Mouse (Mus musculus) retina, postnatal 1 day (tissue): Measurements from ENCODE around the gene Slc32a1.

Source experiments
- DNase-seq: peaks from one replicate; pipeline ENCODE4 v3.0.0-alpha.2; 2012

Slc32a1 gene

DNA sequence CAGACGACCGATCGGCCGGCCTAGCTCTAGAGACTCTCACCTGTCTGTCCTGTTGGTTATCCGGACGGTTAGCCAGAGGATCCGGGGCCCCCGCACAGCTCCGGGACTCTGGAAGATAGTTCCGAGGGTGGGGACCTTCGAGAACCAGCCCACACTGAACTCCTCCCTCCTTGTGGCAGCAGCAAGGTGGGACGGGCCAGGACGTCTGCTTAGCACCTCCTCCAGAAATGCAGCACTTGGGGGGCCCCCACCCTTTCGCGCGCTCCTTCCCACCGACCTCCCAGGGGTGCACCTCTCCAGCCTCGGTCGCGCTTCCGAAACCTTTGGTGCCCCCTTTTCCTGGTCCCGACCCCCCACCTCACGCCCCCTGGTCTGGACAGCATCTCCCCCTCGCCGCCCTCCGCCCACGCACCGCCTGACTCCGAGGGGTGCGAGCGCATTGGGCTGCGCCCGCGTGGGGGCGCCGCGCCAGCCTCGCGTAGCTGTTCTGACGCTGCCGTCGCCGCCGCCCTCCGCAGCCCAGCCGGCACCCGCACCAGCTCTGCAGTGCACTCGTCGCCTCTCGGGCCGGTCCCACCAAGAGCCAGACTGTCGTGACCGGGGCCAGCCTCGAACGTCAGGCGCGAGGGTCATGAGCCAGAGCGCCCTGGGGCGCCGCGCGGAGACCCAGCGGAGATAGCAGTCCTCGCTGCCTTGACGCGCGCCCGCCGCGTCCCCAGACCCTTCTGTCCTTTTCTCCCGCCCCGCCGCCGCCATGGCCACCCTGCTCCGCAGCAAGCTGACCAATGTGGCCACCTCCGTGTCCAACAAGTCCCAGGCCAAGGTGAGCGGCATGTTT, at the start of gene Slc32a1:
Gene Slc32a1 (plus strand): TSS at position 280 of the 838 bp plus-strand sequence.
- peak; percentile 58 for DNase-seq

DNA sequence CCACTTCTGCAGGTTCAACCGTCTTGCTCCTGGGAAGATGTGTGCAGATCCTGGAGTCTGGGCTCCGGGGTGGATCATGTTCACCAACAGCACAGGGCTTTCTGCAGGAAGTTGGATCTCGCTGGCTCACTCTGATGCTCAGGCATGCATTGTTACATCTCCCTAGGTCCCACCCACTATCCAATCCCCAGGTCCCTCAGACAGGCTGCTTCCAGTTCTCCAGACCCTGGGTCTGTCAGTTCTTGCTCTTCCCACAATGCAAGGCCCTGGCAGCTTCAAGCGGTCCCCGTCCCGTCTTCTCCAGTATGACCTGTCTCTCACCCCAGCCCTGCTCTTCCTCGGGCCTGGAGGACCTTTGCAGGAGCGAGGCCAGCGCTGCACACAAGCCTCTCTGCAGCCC, 49.8 kb upstream of the Slc32a1 start:
- DNase-seq = peak; percentile 65

DNA sequence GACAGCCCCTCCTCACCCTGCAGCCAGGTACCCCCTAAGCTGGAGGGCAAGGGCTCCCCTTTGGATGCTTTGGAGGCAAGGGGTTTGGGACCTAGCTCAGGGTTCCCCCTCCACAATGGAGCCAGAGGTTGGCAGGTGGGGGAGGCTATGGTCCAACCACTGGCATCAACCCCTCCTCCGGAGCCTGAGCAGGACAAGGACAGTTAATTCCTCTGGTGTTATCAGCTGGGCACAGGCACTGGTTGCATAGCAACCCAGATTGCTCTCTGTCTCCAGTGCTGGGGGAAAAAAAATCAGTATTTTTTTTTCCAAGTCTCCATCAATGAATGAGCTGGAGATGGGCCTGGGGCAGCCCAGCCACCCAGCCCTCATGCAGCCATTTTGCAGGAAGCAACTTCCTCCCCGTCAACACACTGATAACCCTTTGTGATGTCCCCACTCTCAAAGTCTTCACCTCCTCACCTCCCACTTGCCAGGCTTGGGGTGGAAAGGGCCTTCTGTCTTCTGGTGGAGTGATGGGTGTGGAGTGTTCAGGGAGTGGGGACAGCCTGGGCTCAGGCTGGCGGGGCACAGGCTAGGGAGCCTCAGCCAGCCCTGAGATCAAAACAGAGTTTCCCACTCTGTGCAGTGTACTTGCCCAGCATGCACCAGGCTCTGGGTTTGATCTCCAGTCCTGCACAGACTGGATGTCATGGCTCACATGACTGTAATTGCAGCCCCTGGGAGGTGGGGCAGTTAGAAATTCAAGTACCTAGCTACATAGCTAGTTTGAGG, 49.0 kb upstream of the Slc32a1 start:
- DNase-seq = peak; percentile 54

DNA sequence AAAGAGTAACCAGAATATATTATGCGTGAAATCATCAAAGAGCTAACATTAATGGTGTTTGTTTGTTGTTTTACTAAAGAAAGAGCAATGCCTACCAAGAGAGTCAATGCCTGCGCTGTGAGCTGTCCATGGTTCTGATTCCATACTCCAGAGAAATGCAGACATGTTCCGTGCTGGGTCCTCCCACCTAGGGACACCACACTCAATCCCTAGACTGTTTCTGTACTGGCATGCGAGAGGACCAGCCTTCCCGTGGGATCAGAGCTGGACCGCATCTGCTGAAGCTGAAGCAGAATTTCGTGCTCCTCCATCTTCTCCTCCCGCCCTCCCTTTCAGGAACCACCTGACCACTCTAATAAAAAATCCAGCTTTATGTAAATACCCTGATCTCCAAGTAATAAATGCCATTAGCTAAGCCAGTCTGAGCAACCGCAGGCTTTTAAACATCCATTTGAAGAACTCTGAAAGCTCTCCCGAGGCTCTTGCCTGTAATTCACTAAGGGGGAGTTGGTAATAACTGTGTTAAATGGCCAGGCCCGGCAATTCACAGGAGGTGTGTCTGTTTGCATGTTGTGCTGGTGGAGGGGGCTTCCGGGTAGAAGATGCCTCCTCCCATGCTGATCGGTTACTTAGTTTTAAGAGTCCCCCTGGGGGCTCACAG, 40.0 kb upstream of the Slc32a1 start:
- peak; percentile 83 for DNase-seq

DNA sequence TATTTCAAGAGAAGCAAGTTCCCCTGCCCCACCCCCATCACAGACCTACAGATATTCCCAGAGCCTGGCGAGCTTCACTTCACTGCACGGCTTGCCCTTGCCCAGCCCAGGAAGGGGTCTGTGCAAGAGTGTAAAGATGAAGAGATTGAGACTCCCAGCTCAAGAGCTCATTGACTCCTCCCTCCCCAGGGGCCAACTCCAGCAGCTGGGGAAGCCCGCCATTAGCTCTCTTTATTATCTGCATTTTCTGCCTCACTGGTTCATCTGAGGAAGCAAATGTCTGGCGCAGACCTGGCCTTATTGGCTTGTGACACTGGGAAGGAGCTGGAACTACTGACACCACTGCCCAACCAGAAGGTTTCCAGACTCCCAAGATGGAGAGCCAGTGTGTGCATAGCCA, 30.6 kb upstream of the Slc32a1 start:
- DNase-seq = peak; percentile 66

DNA sequence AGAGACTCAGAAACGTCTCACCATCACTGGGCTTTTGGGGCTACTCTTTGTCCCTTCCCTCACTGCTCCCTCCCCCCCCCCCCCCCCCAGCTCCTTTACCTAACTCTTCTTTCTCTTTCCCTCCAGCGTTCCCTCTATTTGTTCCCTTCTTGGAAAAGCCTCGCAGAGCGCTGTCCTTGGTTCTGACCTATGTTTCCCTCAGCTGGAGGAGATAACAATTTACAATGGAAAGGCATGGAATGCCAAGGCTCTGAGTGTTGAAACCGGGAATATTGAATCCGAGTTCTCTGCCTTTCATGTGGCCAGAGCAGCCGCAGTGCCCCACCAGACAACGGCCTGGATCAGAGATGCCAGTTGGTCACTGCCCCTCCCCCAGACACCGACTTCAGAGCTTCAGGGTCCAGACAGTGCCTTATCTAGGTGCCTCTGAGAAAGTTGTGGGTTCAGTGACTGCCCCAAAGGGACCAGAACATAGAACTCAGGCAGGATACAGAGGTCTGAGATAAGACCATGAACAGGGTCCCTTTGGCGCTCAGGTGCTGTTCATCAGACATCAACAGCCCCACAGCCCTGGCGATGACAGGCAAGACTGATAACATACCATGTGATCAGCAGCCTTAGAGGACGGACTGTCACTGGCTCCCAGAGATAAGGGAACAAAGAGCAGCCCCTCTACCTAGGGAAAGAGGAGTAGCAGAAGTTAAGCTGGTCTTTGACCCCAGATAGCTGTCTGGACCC, 25.8 kb upstream of the Slc32a1 start:
- DNase-seq = peak; percentile 73

DNA sequence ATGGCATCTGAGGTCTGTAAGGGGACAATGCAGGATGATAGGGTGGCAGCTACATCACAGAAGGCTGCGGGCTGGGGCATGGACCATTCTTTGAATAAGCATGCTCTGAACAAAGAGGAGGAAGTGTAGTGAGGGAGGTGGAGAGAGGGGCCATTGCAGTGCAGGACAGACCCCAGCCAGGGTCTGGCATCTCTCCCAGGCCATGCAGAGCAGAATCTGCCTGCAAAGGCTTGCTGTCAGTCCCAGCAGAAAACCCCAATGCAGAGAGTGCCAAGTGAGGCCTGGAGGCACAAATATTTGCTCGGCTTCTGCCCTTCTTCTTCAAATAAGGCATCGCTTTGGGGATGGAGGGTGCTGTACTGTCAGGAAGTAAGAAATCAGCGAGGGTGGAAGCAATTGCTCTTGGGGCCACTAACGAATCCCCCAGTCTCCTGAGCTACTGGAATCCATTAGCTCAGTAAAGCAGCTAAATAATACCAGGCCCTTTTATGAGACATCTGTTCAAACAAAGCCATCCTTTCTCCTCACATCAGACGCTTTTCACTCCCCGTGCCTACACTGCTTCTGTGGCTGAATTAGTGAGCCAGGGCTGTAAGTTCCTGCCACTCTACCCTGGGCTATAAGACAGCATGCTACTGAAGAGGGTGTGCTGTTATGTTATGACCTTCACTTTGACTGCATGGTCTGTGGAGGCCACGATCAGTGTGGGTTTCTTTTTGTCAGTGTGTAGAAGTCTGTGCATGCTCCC, 21.9 kb upstream of the Slc32a1 start:
- no peak for DNase-seq

DNA sequence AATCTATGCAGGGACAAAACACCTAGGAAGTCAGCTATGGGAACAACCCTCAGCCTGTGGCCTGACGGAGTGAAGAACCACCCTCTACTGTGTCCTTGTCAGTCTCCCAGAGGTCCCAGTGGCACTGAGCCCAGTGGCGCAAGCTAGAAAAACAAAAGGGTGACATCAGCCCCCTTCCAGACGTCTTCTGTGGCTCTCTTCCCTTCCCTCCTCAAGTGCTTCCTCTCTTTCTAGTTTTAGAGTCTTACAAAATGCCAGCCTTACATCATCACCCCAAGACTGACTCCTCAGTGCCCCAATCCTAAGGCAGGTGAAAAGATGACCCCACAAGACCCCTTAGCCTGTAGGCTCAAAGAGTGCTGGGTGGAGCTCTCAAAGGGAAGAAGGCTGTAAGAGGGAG, 20.1 kb upstream of the Slc32a1 start:
- DNase-seq = no peak

DNA sequence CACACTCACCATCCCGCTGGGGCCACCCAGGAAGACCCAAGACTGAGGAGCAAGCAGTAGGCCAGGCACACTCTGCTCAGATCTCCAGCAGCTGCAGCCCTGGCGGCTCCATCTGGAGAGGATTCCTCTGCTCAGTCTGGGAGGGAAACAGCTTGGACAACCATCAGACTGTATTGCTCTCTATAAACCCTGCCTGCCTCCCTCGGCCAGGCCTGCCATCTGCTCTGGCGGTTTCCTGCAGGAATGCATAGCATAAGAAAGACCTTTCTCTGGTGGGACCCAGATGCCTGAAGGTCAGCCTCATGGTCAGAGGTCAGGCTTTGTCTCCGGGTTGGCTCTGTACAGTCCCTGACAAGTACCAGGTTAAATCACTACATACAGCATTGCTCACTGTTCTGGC, 19.3 kb upstream of the Slc32a1 start:
- DNase-seq = peak; percentile 75

DNA sequence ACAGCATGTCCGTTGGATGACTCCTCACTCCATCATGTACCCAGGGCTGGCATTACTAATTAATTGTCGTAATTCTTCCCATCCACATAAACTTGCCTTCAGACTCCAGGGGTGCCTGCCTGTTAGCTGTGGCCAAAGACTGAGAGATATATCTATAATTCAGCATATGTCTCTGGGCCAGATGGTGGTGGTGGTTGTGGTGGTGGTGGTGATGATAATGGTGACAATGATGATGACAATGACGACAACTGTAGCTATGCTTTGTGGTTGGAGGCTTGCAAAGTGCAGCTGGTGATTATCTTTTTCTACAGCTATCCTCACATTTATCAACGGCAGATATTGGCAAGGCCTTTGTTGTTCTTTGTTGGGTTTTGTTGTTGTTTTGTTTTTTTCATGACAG, 17.2 kb upstream of the Slc32a1 start:
- no peak for DNase-seq

DNA sequence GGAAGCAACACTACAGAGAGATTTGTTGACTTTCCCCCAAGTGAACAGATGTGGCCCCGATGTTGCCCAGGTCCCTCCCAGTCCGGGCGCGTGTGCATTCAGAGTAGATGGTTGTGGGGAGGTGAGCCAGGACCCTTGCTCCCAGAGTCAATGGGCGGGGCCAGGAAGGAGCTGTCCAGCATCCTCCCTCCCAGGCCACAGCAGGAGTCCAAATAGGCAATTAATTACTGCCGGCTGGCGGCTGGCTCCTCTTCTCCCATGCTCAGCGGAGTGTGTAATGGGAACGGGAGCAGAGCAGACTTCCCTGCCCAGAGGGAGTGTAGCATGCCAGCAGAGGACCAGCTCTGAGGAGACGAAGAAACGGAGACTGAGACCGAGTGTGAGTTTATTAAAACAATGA, 15.5 kb upstream of the Slc32a1 start:
- DNase-seq = peak; percentile 95

DNA sequence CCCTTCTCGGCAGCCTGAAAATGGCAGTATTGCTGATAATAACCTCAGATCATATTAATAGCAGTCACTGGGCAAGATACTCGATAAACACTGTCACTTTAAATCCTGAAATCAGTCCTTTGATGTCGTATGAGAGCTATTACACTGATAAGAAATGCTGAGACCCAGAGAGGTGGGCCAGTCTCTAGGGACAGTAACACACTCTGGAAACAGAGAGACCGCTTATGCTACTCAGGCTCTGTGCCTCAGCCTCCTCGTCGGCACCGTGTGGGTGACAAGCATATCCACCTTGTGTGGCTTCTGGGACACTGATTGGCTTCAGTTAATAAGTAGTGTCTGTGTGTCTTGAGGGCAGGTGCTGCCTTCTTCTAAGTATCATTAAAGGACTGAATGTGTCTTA, 15.0 kb upstream of the Slc32a1 start:
- no peak for DNase-seq

DNA sequence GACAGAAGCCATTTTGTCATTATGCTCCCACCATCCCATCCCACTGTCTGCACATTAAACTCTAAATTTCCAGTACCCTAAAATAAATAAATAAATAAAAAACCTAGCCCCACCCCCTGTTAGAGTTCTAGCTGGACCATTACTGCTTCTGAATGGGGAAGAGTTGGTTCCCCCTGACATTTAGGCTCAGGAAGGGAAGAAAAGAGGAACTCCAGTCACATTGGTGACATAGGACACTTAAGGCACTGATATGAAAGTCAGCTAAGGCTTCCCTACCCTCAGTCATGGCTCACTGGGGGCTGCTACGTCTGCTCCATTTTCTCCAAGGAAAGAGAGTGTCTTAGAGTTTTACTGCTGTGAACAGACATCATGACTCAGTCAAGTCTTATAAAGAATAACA, 13.8 kb upstream of the Slc32a1 start:
- no peak for DNase-seq

DNA sequence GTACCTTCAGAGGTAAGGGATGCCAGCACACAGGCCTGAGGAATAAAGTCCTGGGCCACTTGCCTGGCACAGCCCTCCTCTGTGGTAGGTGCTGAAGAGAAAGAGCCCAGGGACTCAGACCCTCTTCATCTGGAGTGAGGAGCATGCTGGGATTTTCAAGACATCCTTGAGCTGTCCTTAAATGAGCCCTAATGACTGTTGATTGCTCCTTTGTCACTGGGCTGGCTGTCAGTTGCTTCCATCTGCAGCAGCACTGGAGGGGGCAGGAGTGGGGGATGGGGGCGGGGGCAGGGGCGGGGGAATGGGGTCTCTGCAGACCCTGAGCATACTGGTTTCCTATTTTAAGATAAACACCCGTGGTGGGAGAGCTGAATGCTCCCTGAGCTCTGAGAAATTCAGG, 10.1 kb upstream of the Slc32a1 start:
- DNase-seq = no peak

DNA sequence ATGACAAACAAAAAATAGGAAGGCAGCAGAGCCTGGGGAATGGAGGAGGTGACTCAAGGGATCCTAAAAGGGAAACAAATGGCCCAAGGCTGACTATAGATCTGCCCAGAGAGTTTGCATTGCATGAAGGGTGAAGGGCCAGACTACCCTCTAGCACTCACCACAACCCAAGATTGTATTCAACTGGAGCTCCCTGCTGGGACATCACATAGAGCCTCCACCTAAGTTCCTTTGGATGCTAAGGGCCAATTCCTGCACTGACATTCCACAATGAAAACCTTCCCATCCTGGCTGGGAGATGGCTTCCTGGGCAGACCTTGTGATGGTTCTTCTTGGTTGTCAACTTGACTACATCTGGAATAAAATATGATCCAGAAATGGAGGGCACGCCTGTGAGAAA, 9.2 kb upstream of the Slc32a1 start:
- no peak for DNase-seq

DNA sequence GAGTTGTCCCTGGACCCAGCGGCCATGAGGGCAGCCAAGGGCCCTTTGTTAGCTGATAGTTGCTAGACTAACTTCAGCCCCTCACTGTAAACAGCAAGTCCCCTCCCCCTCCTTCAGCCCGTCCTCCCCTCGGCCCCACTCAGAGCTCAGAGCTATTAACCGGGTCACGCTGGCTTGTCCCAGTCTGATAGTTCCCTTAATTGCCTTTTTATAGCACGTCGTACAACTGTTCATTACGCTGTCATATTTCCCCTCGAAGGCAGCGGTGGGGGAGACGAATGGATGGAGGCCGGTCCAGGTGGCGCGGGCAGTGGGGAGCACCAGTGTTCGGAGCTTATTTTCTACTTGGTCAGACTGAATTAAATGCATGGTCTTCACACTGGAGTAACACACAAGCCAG, 7.9 kb upstream of the Slc32a1 start:
- DNase-seq = peak; percentile 80

DNA sequence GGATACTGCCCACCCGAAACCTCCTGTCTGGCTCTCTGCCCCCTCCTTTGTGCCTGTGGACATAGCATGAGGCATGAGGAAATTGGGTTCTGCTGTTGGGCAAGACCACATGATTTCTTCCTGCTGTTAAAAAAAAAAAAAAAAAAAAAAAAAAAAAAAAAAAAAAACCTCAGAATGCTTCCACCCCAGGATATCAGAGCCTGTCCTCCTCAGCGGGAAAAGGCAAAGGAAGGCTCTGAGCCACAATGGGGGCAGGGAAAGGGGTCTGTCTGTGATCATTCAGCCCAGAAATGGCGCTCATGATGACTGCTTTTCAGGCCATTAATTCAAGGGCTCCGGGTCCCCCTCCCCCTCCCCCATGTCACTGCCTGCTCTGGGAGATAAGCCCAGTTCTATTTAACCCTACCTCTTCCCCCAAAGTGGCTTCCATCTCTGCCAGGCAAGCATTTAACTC, 4.0 kb upstream of the Slc32a1 start:
- peak; percentile 80 for DNase-seq

DNA sequence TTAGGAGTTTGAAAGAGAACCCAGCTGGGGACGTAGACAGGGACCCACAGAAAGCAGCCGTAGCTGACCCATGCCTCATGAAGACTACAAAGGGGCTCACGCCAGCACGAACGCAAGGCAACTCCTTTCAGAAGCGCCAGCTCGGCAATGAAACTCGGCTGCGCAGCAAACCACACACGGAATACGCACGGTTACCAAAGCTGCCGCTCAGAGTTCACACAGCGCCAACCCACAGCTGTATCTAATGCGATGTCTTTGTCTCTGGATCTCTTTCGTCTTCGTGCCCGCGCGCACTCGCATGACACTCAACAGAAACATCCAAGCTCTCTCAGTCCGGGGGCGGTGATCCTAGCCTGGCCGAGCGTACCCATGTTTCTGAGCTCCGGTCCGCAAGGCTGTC, 886 bp upstream of the Slc32a1 start:
- peak; percentile 51 for DNase-seq

DNA sequence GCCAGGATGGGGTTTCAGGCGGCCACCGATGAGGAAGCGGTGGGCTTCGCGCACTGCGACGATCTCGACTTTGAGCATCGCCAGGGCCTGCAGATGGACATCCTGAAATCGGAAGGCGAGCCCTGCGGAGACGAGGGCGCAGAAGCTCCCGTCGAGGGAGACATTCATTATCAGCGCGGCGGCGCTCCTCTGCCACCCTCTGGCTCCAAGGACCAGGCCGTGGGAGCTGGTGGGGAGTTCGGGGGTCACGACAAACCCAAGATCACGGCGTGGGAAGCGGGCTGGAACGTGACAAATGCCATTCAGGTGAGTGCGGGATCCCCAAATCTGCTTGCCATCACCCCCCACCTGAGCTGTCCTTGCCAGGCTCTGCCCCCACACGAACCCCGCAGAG, 756 bp downstream of the Slc32a1 start:
- DNase-seq = peak; percentile 23

DNA sequence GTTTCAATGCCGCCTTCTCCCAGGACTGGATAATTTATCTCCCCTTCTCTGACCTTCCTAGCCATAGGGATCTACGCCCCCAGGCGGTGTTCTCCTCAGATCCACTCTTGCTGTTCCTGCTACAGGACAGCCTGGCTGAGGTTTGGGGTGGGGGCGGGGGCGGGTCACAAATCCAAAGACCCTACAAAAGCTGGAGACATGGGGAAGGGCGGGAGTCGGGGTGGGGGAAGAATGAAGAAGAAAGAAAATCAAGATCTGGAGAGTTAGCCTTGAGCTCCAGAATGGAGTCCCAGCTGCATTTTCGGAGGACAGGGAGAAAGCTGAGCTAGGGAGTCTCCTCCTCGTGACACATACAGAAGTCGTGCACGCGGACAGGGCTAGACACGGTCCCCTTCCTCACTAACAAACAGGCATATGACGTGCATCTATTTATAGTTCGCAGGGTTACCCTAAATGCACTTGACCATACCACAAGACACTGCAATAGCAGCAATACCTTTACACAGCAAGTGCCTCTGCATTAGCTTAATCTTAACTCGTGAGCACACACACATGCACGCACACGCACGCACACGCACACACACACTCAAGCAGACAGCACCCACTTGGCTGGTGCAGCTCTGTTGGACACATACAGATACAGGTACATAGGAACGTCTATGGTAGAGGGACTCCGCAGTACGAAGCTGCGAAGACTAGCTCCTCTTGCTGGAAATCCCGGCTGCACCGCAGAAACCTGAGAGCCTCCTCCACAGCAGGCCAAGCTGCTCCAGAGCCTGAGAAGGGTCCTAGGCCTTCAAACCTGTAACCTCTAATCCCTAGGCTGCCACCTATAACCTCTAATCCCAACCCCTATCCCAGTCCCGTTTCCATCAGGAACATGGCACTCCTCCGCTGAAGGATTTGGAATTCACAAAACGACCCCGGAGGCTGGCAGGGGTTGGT, 1.4 kb downstream of the Slc32a1 start:
- peak; percentile 43 for DNase-seq

DNA sequence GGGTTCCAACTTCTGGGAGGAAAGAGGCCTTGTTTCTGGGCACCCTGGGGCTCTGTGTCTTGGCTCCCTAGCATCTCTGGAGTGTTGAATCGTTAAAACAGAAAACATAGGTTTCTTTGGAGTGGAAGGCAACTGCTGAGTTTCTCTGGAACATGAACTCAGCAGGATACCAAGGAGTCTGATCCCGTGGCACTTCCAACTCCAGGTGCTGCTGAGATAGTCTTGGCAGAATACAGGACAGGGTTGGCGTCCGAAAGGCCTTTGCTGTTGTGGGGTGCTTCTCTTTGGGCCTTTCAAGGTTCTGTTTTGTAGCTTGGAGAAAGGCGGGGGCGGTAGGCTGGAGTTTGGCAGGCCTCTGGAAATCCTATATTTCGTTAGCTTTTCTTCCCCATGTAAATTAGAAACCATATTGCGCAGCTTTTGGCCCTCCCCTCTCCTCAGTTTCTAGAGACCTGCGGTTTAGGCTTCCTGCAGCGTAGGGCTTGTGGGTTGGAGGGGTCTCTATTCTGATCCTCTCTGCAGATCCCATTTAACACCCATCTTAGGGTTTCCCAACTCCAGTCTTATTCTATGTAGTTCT, 2.2 kb downstream of the Slc32a1 start:
- peak; percentile 74 for DNase-seq
